Mouse (Mus musculus): ENCODE measurements at regions not wholly inside any gene's neighbourhood (a gene's known extent, or its start where the extent isn't known, plus 50 kb on each side); places are given as distances from the start of the nearest gene placed in this dataset.

GRCm38 (mm10) chr7:39596403-39596802 is 78.8 kb downstream of the Zfp619 start:
- DNase-seq (ENCODE audit: low spot score in 2 of 2) = no peak

DNA sequence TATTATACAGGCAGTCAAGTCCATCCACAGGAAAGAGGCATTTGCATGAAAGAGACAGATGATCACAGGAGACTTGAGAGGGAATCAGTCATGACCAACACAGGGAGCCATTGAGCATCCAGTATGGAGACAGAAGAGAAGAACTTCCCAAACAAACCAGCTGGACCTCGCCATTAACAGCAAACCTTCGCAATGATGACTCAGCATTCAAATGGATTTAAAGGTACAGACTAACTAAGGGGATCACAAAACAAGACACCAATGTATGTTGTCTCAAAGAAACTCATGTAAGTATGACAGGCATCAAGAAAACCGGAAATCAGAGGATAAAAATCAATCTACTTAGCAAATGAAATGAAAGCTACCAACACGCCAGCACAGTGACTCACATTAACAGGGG is 96.2 kb downstream of the Zfp619 start:
- no peak for DNase-seq (ENCODE audit: low spot score in 2 of 2)

DNA sequence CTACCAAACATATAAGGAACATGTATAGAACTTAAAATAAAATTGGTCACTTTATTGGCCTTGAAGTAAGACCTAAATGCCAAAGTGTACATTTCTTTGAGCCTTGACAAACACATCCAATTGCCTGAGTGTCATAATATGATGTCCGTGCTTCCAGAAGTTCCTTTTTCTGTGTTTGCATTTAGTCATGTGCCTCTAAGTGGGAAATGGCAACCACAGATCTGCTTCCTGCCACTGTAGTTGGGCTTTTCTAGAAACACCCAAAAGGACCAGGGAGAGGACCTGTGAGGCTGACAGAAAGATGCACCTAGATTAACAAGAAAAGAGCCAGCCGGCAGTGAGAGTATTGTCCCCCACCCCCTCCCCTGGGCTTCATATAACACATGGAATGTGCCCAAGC is 97.5 kb downstream of the Zfp619 start:
- no peak for DNase-seq (ENCODE audit: low spot score in 2 of 2)

- DNase-seq (ENCODE audit: low spot score in 2 of 2) = no peak
Observed at GRCm38 (mm10) chr7:39621796-39622195, 104.2 kb downstream of the Zfp619 start.

DNA sequence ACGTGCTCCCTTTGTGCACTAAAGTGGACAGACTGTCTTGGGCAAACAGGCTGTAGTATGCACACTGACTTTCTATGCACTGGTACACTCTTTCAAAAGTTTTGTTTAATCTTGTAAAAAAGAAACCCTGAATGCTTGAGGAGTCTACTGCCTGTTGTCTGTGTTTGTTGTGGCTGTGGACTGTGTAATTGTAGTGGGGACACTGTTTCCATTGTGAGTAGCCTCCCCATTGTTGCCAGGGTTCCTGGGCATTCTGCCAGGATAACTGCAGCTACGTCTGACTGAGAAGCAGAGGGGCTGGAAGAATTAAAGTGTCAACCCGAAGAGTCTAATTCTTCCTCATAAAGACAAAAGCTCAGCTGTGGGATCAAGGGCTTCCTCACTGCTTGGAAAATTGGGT is 115.3 kb downstream of the Zfp619 start:
- DNase-seq (ENCODE audit: low spot score in 2 of 2) = no peak

GRCm38 (mm10) chr7:39642333-39642732 is 124.8 kb downstream of the Zfp619 start:
- no peak for DNase-seq (ENCODE audit: low spot score in 2 of 2)

DNA sequence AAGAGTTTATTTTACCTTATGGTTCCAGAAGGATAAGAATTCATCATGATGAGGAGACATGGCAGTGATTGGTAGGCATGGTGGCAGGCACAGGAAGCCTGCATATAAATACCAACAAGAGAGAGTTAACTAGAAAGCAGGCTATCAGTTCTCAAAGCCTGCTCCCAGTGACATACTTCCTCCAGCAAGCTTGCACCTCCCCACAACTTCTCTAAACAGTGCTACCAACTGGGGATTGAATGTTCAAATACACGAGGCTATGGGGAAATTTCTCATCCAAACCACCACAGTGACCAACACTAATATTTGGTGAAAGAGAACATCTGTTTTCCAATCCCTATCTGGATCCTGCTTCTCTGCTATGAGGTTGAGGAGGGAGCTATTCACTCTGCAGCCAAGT is 125.8 kb downstream of the Zfp619 start:
- DNase-seq (ENCODE audit: low spot score in 2 of 2) = no peak

- DNase-seq (ENCODE audit: low spot score in 2 of 2) = no peak
Observed at GRCm38 (mm10) chr7:39650483-39651102, 133.0 kb downstream of the Zfp619 start.

GRCm38 (mm10) chr7:39654563-39655286 is 137.2 kb downstream of the Zfp619 start:
- DNase-seq (ENCODE audit: low spot score in 2 of 2) = no peak

DNA sequence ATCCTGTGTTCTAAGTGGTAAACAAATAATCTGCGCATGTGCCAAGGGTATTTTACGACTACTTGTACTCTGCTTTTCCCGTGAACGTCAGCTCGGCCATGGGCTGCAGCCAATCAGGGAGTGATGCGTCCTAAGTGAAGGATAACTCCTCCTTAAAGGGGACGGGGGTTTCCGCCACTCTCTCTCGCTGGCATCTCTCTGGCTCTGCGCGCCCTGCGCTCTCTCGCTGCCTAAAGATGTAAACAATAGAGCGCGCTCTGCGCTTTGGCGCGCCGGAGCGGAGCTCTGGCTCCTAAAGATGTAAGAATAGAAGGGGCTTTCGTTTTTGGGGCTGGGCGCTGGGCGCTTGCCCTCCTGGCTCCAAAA is 137.7 kb downstream of the Zfp619 start:
- peak; percentile 43 to 44 for DNase-seq (ENCODE audit: low spot score in 2 of 2)

DNA sequence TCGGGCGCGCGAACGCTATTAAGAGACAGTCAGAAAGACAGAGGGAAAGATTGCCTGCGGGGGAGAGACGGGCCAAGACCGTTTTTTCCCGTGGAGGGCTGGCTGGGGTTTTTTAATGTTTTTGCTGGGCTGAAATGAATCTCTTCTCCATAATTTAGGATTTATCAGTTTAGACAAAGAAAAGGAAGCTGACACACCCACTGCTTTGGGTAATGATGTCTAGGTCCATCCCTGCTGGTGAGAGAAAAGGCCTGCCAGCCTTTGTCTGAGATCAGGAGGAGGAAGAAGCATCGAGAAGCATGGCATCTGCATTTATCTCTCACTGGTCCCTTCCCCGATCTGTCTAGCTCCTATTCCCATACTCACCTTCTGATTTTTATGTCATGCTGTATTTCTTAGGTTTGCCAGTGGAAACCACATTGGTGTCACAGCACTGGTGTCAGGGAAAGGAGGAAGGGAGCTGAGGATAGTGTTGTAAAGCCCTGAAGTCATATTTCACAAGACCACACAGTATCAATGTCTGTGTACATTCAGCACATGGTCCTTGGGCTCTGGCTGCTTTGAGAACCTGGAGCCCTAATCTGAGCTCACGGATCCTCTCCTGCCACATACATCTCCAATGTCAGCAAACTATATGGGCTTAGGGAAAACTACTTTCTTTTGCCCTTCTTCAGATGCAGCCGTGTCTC is 138.3 kb downstream of the Zfp619 start:
- no peak for DNase-seq (ENCODE audit: low spot score in 2 of 2)

GRCm38 (mm10) chr7:39659597-39659996 is 142.0 kb downstream of the Zfp619 start:
- DNase-seq (ENCODE audit: low spot score in 2 of 2) = no peak

DNA sequence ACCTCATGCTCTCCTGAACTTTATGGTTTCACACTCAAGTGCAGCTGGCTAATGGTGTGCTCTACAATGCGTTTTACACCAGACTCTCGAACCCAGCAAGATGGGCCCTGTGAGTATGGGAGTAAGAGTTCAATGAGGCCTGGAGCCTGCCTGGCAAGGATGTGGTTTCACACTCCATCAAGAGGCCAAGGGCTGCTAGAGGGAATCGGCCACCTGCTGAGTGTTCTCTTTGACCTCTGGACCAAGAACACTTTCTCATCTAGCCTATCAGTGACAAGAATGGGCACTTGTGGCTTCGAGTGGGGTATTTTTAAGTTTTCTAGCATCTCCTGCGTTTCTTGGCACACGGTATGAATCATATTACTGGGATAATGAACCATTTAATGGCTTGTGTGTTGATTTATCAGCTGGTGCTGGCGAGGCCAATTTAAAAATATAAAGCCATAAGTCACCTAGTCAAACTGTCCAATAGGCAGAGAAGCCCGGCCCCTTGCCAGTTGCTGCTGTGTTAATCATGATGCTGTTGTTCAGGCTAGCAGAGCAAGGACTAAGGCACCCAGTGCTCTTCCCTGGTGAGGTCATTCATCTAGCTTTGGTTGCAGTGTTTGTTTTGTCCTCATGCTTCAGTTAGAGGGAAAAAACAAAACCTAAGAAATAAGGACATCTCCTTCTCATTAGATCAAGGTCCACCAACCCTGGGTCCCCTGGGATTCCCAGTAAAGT is 157.7 kb downstream of the Zfp619 start:
- DNase-seq (ENCODE audit: low spot score in 2 of 2) = no peak

DNA sequence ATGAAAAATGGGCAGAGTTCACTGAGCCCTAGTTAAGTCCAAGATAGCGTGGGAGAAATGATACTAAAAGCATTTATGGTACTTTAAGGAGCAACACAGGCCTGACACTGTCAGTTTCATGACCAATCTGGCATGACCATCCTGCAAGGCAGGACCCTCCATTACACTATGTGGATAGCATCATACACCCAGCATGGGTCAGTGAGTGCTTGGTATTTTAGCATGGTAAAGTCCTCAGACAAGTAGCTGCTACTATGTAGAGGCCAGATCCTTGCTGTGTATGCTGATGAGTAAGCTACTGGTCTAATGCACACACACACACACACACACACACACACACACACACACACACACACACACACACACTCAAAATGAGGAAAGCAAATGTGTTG is 158.3 kb downstream of the Zfp619 start:
- no peak for DNase-seq (ENCODE audit: low spot score in 2 of 2)

- DNase-seq (ENCODE audit: low spot score in 2 of 2) = no peak
Observed at GRCm38 (mm10) chr7:39680411-39680810, 162.8 kb downstream of the Zfp619 start.

DNA sequence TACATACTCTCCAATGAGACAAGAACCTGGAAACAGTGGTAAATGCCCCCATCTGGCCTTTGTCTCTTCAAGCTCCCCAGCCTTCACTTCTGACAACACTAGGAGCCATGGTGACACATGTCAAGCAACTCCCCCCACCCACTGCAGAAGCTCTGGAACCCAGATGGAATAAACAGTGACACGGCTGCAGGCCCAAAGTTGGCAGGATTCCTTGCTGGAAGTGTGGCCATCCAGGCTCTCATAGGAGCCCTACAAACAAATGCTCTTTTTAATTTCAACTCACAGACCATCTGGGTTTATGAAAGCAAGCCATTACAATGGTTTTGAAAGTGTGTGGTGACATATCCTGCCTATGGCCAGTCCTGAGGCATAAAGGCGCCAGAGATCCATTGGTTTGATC is 179.0 kb downstream of the Zfp619 start:
- DNase-seq (ENCODE audit: low spot score in 2 of 2) = no peak

- DNase-seq (ENCODE audit: low spot score in 2 of 2) = no peak
Observed at GRCm38 (mm10) chr7:39701506-39701905, 183.9 kb downstream of the Zfp619 start.

GRCm38 (mm10) chr7:39705118-39706095 is 187.8 kb downstream of the Zfp619 start:
- DNase-seq (ENCODE audit: low spot score in 2 of 2) = no peak

DNA sequence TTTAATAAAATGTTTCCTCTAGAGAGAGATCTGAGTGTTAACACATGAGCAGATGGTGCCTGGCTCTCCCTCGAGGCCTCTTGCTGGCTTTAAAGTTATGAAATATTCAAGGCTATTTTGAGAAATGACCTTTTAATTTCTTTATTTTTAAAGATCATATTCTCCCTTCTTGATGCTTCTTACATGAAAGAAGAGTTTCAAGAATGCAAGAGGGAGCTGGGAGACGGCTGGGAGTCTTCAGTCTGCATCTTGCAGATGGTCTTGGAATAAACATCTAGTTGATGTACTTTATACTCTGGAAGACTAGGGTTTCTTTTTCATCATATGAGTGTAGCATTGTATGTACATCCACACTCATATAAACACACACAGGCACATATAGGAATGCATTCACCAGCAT is 189.0 kb downstream of the Zfp619 start:
- no peak for DNase-seq (ENCODE audit: low spot score in 2 of 2)

GRCm38 (mm10) chr7:39716340-39717150 is 199.0 kb downstream of the Zfp619 start:
- no peak for DNase-seq (ENCODE audit: low spot score in 2 of 2)

Data from left cerebral cortex, adult 8-10 months (tissue).